Mouse (Mus musculus): ENCODE measurements around the gene Manba. TPM values are rescaled to one million over a fixed set of nuclear protein-coding genes. Genes with fewer than 3 reads are reported as not detected.

The Manba gene
- polyA plus RNA-seq, 1 experiment: 4.9 TPM

DNA sequence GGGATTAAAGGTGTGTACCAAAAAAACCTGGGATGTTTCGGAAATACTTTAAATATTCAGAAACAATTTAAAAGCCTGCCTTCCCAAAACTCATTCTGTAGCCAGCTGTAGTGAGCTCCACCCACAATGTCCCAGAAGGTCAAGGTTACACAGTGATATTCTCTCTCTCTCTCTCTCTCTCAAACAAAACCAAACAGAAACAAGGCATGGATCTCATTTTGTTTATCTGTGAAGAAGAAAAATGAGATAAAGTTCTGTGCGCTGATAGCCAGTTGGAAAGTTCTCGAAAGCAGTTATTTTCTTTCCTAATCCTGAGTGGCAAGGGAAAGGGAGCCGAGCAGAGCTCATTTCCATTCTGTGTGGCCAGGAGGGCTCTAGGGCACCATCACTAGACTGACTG, 120.1 kb downstream of the Manba start:
- TF ChIP-seq CTCF (IDR thresholded peaks at IDR 0.05; ENCODE audit: extremely low read depth, insufficient read depth, low read length) (no peak), POLR2A (IDR thresholded peaks at IDR 0.05; ENCODE audit: extremely low read depth, insufficient read depth, low read length) (no peak)
- Histone ChIP-seq H3K27ac (ENCODE audit: insufficient read depth, low read length) (no peak overlapping the region), H3K4me3 (ENCODE audit: insufficient read depth, low read length) (no peak overlapping the region), H3K4me1 (ENCODE audit: control insufficient read depth, insufficient read depth, low read length) (peaks cover 8% of the 10 kb centered on the region)

DNA sequence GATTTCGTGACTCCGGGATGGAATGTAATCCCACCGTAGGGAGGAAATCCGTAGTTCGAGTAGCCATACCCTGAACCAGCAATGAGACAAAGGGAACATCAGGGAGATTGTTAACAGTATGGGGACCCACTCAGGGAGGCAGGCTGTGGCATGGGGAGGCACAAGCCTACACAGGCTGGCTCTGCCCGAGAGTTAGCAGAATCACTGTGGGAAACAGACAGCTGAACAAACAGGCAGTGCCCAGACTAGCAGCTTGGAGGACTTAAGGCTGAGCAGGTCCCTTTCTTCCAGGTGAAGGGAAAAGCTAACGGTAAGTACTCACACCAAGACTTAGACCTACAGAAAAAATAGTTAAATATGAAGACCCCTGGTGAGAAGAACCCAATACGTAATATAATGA, 121.2 kb downstream of the Manba start:
- TF ChIP-seq POLR2A (IDR thresholded peaks at IDR 0.05; ENCODE audit: extremely low read depth, insufficient read depth, low read length) (no peak), CTCF (IDR thresholded peaks at IDR 0.05; ENCODE audit: extremely low read depth, insufficient read depth, low read length) (no peak)
- Histone ChIP-seq H3K4me1 (ENCODE audit: control insufficient read depth, insufficient read depth, low read length) (peaks cover 12% of the 10 kb centered on the region), H3K4me3 (ENCODE audit: insufficient read depth, low read length) (no peak overlapping the region), H3K27ac (ENCODE audit: insufficient read depth, low read length) (no peak overlapping the region)

- TF ChIP-seq POLR2A (IDR thresholded peaks at IDR 0.05; ENCODE audit: extremely low read depth, insufficient read depth, low read length) (no peak), CTCF (IDR thresholded peaks at IDR 0.05; ENCODE audit: extremely low read depth, insufficient read depth, low read length) (no peak)
- Histone ChIP-seq H3K4me1 (ENCODE audit: control insufficient read depth, insufficient read depth, low read length) (peaks cover 12% of the 10 kb centered on the region), H3K27ac (ENCODE audit: insufficient read depth, low read length) (no peak overlapping the region), H3K4me3 (ENCODE audit: insufficient read depth, low read length) (no peak overlapping the region)
Measured at GRCm38 (mm10) chr3:135607021-135607420, 121.6 kb downstream of the Manba start.

DNA sequence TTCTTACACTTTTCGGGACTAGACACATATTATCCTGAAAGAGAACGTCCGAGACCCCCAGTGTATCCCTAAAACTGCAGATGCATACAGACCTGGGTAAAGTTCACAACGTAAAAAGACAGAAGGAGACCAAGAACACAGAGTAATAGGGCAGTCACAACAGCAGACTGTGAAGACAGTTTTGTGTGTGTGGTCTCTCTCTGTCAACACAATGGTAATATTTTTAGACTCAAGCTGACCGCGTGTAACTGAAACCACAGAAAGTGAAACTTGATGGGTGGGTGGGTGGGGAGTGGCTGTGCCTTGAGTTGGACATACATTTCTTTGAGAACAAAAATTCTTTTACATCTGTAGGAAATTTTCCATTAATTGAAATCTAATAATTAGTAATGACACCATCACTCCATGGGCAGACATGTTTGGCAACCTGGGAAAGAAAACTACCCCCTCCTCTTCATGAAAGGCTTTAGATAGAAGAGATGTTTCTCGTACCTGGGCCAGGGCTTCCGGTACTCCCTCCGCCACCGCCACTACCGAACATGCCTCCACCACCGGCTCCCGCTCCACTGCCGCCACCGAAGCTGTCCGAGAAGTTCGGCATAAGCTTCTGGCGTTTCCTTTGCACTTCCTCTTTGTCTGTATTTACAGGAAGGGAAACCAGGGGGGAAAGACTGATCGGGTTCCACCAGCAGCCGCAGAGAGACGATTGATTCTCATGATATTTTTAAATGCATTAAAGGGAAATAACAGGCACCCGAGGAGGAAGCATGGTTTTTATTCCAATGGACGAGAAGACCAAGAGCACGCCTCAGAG, 122.5 kb downstream of the Manba start:
- Histone ChIP-seq H3K4me3 (ENCODE audit: insufficient read depth, low read length) (no peak overlapping the region), H3K4me1 (ENCODE audit: control insufficient read depth, insufficient read depth, low read length) (peaks cover 10% of the 10 kb centered on the region), H3K27ac (ENCODE audit: insufficient read depth, low read length) (no peak overlapping the region)
- TF ChIP-seq POLR2A (IDR thresholded peaks at IDR 0.05; ENCODE audit: extremely low read depth, insufficient read depth, low read length) (no peak), CTCF (IDR thresholded peaks at IDR 0.05; ENCODE audit: extremely low read depth, insufficient read depth, low read length) (no peak)

DNA sequence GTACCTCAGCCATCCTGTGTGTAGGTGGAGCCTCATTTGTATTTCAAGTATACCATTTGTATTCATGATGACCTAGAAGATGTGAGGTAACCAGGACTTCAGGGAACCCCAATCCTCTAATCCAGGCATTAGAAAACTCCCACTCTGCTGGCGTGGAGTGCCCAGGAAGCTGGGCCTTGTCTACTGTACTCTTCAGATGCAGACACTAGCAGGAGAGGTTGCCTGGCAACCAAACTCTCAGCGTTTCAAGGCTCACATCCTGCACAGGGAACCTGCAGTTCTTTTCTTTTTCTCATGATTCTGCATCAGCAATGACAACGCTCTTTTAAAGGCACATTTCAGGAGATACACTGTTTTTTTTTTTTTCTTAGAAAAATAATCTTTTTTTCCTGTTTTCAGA, 124.8 kb downstream of the Manba start:
- Histone ChIP-seq H3K27ac (ENCODE audit: insufficient read depth, low read length) (peak overlapping the region; percentile 49; the same call in 1 of the 2 replicates), H3K4me1 (ENCODE audit: control insufficient read depth, insufficient read depth, low read length) (peaks cover 6% of the 10 kb centered on the region; the same call in 1 of the 2 replicates), H3K4me3 (ENCODE audit: insufficient read depth, low read length) (no peak overlapping the region)
- TF ChIP-seq POLR2A (IDR thresholded peaks at IDR 0.05; ENCODE audit: extremely low read depth, insufficient read depth, low read length): no peak
- no peak for TF ChIP-seq CTCF (IDR thresholded peaks at IDR 0.05; ENCODE audit: extremely low read depth, insufficient read depth, low read length)

DNA sequence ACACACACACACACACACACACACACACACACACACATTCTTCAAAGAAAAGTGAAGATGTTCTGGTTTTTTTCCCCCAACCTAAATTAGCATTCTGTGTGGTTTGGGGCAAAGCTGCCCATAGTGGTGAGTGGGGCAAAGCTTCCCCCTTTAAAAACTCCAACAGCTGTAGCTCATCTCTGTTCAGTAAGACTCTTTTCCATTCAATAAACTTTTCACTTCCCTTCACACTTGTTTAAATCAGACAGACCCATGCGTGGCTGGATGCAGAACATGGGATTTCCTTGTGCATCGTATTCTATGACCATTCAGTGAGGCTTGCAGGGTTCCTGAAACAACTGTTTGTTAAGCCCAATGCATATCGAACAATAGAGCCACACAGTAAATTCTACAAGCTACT, 129.0 kb downstream of the Manba start:
- H3K4me3 ChIP-seq (ENCODE audit: insufficient read depth, low read length): no peak overlapping the region
- no peak for TF ChIP-seq CTCF (IDR thresholded peaks at IDR 0.05; ENCODE audit: extremely low read depth, insufficient read depth, low read length)
- TF ChIP-seq POLR2A (IDR thresholded peaks at IDR 0.05; ENCODE audit: extremely low read depth, insufficient read depth, low read length): no peak
- peaks cover 4% of the 10 kb centered on the region; the same call in 1 of the 2 replicates for H3K4me1 ChIP-seq (ENCODE audit: control insufficient read depth, insufficient read depth, low read length)
- H3K27ac ChIP-seq (ENCODE audit: insufficient read depth, low read length): no peak overlapping the region

DNA sequence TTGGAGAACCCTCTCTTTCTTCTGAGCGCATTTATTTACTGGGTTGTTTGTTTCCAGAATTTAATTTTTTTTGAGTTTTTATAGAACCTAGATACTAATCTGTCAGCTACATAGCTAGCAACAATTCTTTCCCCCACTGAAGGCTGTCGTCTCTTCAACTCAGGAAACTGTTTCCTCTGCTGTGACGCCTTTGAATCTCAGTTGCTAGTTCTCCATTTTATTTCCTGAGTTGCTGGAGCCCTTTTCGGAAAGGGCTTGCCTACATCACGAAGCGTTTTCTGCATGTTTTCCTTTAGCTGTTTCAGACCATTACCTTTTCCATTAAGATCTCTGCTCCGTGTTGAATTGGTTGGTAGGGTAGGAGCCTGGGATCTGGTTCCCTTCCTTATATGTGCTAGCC, 131.3 kb downstream of the Manba start:
- H3K4me1 ChIP-seq (ENCODE audit: control insufficient read depth, insufficient read depth, low read length): no peaks in the 10 kb centered on the region
- H3K27ac ChIP-seq (ENCODE audit: insufficient read depth, low read length): no peak overlapping the region
- TF ChIP-seq POLR2A (IDR thresholded peaks at IDR 0.05; ENCODE audit: extremely low read depth, insufficient read depth, low read length) (no peak), CTCF (IDR thresholded peaks at IDR 0.05; ENCODE audit: extremely low read depth, insufficient read depth, low read length) (no peak)
- no peak overlapping the region for H3K4me3 ChIP-seq (ENCODE audit: insufficient read depth, low read length)

Other genes with a start within 250 kb of the Manba start
- gene Bdh2, start 204.4 kb upstream of the Manba start, polyA plus RNA-seq (2012; rRNA removed): 2.4 and 4.1 TPM in 2 replicates
- 3.7 and 5.4 TPM in 2 replicates for gene Slc9b2, start 177.9 kb upstream of the Manba start, polyA plus RNA-seq (2012; rRNA removed)
- 0.25 TPM in 2 replicates for gene Slc9b1, start 137.6 kb upstream of the Manba start, polyA plus RNA-seq (2012; rRNA removed)
- 46.9 and 47.5 TPM in 2 replicates for gene Cisd2, start 61.7 kb upstream of the Manba start, polyA plus RNA-seq (2012; rRNA removed)
- gene Ube2d3, start 47.5 kb upstream of the Manba start, polyA plus RNA-seq (2012; rRNA removed): 149 and 157 TPM in 2 replicates
- 22.3 and 24.2 TPM in 2 replicates for gene Nfkb1, start 205.9 kb downstream of the Manba start, polyA plus RNA-seq (2012; rRNA removed)